Mouse (Mus musculus): ENCODE results near the gene Zscan20.

The Zscan20 gene

DNA sequence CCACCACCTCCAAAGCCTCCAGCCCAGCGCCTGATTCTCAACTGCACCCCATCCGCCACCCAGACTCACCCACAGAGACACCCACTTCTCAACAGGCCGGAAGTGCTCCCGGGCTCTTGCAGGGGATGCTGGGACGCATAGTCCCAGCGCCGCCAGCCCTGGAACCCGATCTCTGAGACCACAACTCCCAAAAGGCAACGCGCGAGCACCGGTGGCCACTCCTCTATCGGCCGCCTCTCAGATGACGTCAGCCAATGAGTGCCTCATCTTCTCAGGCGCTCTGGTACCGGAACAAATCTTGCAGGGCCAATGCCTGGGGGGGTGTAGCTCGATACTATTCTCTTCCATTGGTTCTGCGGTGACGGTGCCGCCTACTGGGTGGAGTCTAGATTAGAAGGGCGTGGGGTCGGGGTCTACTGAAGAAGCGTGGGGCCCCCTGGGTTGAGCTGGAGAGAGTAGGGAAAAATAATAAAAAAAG, at the start of gene Zscan20:
Zscan20 (minus strand) TSS at position 174 of the 478 bp plus-strand sequence.
- DNase-seq (ENCODE audit: low read depth): peak; percentile 98

DNA sequence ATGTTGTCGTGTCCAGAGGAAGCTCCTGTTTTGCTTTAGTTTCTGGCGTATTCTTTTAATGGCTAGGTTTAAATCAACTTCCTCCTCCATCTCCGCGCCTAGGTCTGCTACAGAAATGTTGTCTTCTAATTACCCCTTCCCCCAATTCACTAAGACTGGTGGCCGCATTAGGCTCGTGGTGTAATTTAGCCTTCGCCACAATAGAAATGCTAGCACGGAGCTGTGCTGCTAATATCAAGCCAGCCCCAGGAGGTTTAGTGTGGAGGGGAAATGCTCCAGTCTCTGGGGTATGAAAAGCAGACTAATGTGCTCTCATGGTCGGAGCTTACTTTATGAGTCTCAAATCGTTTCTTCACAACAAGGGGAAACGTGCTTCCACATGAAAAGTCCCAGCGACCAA, 45.5 kb upstream of the Zscan20 start:
- DNase-seq (ENCODE audit: low read depth): no peak

DNA sequence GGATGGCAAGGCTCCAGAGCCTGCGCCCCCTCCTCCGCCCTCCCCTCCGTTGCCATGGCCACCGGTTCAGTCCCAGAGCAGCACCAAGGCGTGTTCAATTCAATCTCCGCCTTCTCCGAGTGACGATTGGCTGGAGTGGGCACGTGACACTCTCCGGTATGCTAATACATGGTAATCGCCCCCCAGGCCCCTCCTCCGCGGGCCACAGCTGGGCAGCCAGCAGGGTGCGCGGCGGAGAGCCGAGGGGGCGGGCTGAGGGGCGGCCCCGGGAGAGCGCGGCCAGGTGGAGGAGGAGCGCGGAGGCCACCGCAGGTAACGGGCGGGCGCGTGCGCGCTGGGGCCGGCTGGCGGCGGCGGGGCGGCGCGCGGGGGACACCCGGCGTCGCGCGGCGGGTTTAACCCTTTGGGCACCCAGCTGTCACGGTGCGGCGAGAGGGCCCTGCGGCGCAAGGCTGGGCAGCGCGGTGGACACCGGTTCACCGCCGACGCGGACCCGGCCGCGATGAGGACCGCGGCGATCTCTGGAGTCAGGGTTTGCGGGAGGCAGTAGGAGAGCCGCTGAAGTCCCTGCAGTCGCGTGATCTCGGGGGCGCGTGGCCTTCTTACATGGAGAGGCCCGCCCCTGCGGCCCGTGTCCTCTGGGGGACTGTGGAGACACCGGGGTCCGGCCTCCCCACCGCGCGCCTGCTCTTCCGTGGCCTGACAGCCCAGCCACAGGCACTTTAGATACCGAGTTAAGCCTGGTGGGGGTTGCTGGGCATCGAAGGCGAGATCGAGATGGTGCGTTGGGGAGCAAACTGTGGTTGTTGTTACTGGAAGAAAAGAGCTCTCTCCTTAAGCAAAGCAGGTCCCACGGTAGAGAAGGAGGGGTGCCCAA, 44.8 kb upstream of the Zscan20 start, which contains the start of gene Phc2:
Phc2 (plus strand) TSS at position 198 of the 877 bp plus-strand sequence.
- DNase-seq (ENCODE audit: low read depth): peak; percentile 94

DNA sequence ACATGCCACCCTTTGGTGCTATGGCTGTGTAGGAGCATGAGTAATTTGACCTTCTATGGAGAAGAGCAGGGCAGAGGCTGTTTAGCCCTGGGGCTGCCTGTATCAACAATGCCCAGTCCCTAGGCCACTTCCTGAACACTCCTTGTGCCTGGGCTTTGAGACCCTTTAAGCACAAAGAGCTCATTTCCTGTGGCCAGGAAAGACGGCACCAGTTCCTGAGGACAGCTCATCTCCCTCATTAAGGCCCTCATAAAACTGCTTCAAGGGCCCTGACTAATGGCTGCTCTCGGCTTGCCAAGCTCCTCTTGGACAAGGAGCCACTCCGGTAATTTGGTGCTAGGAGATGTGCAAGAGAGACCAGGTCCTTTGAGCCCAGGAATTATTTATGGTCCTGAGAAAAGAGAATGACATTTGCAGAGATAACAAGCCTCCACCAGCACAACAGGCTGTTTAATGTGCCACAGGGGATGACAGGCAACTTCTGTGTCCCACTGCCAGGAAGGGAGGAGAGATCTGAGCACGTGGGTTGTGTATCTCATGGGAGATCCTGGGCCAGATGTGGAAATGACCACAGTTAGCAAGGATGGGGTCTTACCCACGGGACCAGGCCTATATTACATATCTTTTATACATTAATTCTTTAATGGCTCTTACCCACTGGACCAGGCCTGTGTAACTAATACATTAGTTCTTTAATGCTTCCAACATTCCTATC, 42.8 kb upstream of the Zscan20 start:
- DNase-seq (ENCODE audit: low read depth): peak; percentile 89

DNA sequence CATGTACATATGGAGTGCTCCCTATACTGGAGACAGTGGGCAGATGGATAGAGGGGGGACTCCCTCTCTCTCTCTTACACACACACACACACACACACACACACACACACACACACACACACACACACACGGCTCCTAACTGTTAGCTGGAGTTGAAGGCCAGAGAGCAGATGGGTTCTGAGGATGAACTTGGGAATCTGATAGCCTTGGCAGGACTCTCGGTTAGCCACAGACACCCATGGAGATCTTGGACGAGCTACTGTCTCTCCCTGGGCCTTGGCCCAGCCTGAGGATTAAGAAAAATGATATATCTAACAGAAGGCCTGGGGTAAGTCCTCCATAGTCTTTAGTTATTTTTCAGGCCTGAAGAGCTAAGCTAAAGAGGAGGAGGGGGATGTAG, 41.6 kb upstream of the Zscan20 start:
- DNase-seq (ENCODE audit: low read depth): no peak

DNA sequence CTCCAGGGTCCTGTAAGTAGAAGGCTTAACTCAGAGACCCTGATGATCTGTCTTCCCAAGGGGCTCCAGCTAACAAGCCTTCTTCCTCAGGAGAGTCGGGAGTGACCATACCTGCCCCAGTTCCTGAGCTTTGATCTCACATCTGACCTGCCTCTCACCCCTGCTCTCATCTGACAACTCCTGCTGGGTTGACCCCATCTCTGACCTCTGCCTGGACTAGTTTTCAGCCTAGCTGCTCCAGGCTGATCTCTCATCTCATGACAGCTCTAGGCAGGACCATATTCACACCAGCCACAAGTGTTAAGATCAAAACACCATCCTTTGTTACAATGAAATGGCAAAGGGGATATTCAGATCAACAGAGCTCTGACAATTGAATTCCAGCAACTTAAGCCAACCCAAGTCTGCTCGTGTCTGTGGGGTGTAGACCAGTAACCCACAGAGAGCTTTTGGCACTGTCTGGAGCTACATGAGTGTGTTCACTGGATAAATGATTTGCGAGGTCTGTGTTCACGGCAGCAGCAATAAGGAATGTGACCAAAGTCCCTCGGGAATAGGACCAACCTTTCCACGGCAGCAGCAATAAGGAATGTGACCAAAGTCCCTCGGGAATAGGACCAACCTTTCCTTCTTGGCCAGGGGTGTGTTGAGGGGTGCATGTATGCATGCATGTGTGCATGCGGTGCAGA, 38.8 kb upstream of the Zscan20 start:
- no peak for DNase-seq (ENCODE audit: low read depth)

DNA sequence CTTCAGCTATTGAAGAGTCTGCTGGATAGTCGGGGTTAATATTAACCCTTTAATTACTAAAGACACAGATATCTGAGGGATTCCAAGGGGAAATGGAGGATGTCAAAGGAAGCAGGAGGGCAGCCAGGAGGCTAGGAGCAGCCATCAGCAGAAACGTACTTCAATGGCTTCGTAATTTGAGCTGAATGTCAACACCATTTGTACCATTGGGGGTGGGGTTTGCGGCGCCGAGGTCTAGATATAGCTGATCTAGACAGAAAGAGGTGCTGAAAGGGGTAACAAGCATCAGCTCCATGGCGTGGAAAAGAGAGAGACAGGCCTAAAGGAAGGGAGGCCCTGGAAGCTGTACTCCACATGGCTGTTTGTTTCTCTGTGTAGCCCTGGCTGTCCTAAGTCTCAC, 36.9 kb upstream of the Zscan20 start:
- no peak for DNase-seq (ENCODE audit: low read depth)

DNA sequence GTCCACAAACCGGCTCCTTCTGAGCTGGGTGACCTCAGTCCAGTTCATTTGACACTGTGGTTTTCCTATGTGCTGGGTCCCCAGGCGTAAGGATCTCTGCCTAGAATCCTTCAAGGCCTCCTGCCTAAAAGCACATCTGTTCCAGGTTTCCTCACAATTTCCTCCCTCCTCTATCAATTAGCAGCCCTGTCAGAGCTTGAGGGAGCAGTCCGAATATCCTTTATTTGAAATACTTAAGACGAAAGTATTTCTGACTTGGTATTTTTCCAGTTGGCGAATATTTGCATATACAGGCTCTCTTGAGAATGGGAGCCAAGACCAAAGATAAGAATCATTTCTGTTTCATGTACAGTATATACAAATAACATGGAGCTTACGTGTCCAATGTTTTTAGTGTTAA, 36.0 kb upstream of the Zscan20 start:
- DNase-seq (ENCODE audit: low read depth): no peak

DNA sequence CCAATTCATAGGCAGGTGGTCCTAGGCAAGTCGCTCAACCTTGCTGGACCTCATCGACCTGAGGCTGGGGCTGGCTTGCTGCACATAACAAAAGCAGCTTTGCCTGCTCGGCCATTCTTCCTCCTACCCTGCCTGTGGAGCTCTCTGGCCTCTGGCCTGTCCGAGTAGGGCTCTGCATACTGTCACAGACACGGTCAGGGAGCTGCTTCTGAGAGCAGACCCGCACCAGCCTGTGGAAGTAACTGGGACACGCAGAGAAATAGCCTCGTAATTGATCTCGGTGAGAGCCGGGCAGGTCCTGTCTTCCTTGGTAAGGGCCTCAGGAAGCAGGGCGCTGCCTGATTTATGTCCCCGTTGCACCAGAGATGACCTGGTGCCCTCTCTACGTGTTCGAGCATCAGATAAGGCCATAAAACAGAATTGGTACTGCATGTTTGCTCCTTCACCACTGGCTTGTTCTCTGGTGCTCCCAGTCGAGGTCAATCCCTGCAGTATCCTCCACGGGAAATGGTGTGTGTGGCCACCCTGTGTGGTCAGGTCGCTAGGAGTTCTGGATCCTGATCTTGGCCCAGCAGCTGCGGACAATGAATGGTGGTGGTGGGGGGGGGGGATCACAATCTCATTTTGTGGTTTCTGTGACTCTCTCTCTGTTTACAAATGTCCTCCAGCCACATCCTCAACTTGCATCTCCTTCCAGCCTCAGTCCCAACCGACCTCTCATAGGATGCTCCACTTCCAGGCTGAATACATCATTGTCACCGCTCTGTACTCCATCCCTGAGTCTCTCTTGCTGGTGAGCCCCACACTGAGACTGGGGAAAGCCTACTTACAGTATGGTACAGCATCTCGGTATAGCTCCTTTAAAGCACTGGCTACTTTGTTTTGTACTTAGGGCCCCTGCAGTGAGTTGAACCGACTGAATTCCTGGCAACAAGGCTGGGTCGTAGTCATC, 32.1 kb upstream of the Zscan20 start:
- peak; percentile 88 for DNase-seq (ENCODE audit: low read depth)

DNA sequence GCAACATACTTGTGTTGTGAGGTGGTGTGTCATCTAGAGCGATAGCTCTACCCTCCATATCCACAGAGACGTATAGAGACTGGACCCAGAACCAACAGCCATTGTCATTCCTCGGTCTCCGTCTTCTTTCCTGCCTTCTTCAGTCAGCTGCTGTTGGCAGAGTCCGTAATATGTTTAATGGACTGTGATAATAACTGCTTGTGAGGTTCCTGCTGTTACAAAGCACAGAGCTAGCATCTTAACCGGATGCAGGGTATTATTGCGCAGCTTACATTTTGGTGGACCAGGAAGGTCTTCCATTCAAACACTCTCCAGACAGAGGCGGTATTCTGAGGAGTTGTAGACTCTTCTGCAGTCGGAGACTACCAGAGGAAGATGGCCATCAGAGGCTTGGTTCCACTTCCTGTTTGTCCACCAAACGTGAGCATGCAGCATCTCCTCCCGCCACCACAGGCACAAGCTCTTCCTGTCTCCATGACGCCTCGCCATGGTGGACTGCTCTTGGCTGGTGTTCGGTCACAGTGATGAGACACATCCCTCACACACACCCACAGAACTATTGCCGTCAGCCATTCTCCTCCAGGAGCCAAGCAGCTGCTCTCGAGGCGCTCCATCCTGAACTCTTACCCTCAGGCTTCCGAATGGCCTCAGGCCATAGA, 28.5 kb upstream of the Zscan20 start:
- DNase-seq (ENCODE audit: low read depth): peak; percentile 23

DNA sequence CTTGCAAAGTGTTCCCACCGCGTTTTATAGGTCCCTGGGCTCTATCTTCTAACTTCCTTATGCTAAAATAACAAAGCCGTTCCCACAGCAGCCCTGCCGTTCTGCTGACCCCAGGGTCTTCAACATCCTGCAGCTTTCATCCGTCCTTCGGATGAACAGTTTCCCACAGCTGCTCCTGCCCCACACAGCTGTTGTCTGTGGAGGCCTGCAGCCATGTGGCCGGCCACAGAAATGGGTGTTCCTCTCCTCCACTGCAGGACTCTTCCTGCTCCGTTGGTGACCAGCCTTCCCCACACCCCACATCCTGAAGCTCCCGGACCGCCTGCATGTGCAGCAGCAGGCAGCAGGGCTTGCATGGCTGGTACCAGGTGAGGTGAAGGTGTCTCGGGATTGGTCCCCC, 27.4 kb upstream of the Zscan20 start:
- peak; percentile 76 for DNase-seq (ENCODE audit: low read depth)

DNA sequence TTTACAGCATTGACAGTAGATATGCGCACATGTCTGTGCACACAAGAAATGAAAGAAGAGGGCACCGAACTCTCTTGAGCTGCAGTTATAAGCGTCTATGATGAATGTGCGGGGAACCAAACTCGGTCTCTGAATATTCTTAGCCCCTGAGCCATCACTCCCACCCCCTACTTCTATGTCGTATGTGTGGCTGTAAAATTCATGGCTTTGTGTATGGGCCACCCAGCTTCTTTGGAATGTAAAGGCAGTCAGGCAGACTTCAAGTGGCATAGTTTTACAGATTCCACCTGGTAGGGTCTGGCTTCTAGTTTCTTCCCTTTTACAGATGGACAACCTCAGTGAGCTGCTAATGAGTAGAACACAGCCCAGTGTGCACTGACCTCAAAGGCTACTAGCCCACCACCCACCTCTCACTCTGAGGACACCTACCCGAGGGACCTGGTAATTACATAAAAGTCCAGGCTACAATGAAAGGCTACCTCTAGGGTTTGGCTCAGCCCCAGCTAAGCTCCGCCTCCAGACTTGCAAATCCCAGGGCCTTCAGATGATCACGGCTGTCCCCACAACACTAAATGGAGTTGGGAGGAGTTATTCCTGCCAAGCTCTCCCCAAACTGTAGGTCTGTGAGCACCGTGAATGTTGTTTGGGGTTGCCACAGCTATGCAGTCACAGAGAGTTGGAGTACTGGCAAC, 26.1 kb upstream of the Zscan20 start:
- peak; percentile 42 for DNase-seq (ENCODE audit: low read depth)

DNA sequence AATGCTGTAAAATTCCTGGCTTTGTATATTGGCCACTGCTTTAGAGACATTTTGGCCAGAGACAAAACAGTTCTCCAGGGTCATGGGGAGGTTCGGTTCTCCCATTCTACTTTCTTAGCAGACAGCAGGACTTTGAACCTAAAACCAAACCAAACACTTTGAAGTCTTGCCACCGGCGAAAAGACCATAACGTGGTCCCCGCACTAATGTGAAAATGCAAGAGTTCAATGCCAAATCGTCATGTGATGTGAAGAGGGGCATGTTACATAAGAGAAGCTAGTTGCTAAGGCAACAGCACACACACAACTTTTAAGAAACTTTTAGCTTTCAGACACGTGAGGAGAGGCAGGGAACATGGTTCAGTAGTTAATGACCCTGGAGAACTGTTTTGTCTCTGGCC, 25.6 kb upstream of the Zscan20 start:
- no peak for DNase-seq (ENCODE audit: low read depth)

DNA sequence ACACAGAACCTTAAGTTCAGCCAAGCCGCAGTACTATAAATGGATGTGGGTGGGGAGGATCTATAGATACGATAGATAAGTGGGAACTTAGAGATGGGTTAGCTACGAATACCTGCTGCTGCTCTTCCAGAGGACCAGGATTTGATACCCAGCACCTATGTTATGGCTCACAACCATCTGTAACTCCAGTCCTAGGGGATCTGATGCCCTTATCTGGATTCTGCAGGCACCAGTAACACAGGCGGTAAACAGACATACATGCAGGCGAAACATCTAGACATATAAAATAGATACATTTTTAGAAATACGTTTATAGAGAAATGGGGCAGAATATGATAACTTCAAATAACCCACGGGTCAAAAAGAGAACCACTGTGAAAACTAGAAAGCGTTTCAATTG, 11.2 kb upstream of the Zscan20 start:
- no peak for DNase-seq (ENCODE audit: low read depth)

DNA sequence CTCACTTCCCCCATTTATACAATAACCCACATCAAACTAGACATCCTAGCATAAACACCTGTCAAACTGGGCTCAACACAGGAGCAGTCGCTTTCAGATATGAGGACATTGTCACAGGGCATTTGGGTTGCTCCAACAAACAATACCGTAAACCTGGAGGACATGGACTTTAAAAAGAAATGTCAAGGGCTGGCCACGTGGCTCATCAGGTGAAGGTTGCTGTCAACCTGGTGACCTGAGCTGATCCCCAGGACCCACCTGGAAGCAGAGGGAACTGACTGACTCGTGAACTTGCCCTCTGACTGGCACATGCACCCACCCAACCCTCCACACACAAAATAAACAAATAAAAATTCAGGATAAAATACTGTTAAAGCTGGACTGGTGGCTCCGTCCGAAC, 10.7 kb upstream of the Zscan20 start:
- DNase-seq (ENCODE audit: low read depth): no peak

DNA sequence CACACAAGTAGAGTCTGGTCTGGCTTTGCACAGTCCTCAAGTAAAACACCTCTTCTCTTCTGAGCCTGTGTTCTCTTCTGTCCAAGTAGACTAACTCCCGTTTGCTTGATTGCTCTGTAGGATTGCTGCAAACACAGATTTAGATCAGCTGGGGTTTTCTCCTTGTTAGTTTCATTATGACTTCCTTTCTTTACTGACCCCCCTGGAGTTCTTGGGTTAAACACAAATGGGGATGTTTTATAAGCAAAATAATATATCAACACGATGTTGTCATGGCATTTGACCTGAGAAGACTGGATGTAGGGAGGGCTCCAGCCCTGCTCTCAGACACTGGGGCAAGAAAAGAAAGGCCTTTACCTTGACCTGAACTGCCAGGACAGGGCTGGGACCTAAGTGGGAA, 9.1 kb upstream of the Zscan20 start:
- DNase-seq (ENCODE audit: low read depth): no peak

DNA sequence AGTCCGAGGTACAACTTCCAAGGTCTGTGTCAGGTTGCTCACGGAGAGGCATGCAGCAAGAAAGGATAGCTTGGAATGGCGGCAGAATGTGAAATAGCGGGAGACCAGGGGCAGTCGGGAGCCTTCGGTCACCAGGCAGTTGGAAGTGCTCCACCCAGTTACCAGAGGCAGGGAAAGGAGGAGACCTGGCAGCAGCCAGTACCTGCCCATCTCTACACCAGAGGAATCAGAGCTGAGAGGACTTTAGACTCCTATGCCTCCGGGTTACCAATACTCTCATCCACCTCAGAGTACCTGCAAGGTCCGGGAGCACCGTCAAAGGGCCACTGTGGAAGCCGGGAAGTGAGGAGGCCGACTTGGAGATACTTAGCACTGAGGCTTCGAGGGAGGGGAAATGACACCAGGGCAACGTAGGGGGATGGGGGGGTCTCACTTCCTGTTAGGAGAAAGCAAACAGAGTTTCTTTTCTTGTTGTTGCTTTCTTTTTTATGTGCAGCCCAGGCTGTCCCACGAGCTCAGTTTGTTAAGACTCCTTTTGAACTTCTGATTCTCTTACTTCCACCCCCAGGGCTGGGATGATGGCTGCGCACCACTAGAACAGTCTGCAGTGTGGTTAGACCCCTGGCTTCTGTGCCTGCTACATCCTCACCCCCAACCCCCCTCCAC, 8.5 kb upstream of the Zscan20 start, which contains the start of gene Tlr12:
Tlr12 (minus strand) TSS at position 374 of the 666 bp plus-strand sequence.
- DNase-seq (ENCODE audit: low read depth): peak; percentile 64

DNA sequence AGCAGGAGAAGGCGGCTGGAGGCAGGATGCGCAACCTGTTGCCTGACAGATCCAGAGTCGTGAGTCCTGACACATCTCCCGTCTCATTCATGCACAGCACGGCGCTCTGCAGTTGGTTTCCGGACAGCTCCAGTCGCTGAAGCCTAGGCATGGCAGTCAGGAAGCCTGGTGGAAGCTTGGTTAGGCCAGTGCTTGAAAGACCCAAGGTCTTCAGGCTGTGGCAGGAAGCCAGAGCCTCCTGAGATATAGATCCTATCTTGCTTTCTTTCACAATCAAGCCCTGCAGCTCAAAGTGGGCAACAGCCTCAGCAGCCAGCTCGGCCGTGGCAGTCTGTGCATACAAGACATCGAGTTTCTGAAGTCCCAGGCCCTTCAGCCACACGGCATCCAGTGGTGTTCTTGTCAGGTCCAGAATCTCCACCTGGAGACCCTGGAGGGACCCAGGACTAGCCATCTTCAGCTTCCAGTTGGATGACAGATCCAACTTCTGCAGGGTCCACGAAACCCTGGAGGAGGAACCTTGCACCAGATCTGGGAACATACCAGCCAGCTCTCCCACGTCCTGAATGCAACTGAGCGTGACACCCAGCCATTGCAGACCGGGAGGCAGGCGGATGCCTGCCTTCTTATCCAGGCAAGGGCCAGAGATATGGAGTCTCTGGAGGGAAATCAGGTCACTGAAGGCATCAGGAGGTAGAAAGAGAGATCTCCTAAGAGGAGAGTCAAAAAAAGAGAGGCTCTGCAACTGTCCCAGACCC, 7.6 kb upstream of the Zscan20 start:
- peak; percentile 98 for DNase-seq (ENCODE audit: low read depth)

DNA sequence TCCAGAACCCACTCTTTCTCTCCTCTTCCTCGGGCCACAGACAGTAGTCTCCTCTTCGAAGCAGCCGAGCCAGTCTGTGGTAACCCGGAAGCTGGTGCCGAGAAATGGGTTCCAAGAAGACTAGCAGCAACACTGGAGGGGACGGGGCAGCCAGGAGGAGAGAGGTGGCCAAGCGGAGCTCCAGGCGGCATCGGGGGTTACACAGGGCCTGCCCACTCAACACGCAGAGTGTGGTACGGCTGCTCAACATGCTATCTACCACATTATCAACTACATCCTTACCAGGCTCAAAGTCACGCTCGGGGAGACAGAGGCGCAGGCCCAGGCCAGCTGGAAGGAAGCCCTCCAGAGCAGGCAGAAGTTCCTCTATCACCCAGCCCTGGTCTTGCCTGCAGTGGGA, 5.9 kb upstream of the Zscan20 start:
- peak; percentile 53 for DNase-seq (ENCODE audit: low read depth)
